Mouse (Mus musculus): ENCODE measurements around the gene Atn1.
A peak's percentile ranks its signal among the peaks of the same experiment; 100 is the strongest.

Gene Atn1

DNA sequence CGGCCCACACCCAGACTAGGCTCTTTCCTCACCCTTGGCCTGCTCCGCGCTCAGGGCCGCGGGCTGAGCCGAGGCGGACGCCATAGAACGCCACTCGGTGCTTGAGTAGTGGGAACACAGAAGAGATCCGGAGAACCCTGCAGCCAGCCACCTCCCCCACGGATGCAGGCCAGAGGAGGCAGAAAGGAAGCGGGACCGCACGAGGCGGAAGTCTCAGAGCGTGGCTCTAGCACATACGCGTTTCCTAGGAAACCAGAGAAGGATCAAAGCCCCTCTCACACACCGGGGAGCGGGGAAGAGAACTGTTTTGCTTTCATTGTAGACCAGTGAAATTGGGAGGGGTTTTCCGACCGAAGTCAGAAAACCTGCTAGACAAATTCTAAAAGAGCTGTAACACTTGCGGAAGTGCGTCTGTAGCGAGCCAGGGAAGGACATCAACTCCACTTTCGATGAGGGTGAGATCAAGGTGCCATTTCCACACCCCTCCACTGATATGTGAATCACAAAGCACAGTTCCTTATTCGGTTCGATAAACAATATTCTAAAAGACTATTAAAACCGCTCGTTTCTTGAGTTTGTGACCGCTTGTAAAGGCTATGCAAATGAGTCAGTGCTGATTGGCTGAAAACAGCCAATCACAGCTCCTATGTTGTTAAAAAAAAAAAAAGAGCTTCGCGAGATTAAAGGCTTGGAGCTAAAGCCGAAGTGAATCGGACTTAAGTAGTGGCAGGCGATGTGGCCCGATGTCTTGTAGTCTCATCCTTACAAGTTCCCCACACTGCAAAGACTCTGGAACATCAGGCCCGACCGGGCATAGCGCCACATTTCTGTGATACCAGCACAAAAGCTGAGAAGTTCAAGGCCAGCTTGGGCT lies 15.2 kb downstream of the Atn1 start, which contains the start of gene Grcc10:
Gene Grcc10, minus strand, starts transcription at position 487 of the 874 bp plus-strand sequence.
- peak; percentile 98 for DNase-seq (ENCODE audit: low read depth, low spot score)

- DNase-seq (ENCODE audit: low read depth, low spot score), result peak; percentile 90
Measured at GRCm38 (mm10) chr6:124740211-124740887, 16.0 kb downstream of the Atn1 start.

- DNase-seq (ENCODE audit: low read depth, low spot score), result no peak
Measured at GRCm38 (mm10) chr6:124739231-124739796, 17.0 kb downstream of the Atn1 start.

DNA sequence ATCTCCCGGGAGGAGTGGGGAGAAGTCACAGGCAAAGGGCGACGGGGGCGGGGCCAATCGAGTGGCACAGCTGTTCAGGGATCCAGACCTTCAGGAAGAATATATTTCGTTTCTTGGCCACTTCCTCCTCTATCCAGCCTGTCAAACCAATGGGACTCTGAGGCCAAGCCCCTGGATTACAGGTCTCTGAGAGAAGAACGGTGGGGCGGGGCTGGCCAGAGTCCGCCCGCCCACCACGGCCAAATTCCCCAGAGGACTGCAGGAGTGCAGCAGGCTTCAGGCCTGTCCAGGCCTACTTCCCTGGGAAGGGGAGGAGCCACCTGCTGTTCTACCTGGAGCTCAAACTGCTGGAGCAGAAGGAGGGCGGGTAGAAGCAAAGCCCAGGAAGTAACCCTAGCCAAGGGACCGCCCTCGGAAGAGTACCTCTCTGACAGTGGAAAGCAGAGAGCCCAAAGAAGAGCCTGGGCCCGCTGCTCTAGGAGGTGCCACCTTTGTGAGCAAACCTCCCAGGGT lies 17.8 kb downstream of the Atn1 start, which contains the start of gene Ptpn6:
Gene Ptpn6, minus strand, starts transcription at position 204 of the 513 bp plus-strand sequence.
- peak; percentile 69 for DNase-seq (ENCODE audit: low read depth, low spot score)

DNA sequence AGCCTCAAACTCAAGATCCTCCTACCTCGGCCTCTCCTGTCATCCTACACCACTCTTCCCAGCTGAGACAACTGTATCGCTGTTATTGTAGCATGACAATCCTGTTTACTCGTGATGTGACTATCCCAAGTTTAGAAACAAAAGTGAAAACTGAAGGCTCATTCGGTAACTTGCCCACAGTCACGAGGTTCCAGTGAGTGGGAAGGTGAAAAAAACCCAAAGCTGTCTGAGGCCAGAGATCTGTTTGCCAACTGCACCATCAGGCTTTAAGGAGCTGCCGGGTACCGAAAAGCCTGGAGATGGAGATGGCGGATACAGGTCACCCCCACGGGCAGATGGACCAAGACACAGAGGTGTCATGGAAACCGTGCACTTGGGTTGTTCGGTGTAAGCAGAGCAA lies 19.3 kb downstream of the Atn1 start:
- no peak for DNase-seq (ENCODE audit: low read depth, low spot score)

- DNase-seq (ENCODE audit: low read depth, low spot score), result no peak
Measured at GRCm38 (mm10) chr6:124734417-124734816, 21.9 kb downstream of the Atn1 start.

DNA sequence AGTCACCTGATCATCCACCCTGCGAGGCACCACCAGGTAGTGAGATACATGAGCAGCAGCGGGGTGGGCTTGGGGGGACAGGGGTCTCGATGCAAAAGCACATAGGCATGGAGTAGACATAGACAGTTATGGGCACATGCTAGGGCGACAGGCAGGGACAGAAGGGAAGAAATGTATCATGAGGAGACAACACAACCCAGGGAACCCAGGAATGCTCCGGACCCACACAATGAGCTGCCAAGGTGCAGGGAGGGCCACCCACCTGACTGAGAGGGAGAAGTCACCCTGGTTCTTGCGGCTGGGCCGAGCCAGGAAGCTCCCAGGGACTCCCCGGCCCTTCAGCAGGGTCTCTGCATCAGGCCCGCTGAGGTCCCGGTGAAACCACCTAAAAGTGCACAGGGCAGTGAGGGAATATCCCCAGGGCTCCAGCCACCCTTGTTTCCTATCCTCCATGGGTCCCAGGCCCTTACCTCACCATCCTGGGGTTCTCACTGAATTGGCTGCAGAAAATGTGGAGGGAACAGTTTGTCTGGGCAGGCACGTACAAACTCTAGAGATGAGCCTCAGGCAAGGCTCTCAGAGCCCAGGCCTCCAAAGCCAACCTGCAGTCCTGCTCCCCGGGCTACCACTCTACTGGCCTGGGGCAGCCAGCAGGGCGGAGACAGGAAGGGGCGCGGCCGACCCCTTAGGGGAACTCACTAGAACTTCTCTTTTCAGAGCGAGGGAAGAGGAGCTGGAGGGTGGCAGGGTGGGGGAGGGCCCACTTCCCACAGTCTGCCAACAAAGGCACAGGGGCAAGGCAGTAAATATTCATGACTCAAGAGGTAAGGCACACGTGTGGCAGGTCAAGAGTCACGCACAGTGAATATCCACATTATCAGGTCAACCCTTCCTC lies 23.6 kb downstream of the Atn1 start:
- peak; percentile 75 for DNase-seq (ENCODE audit: low read depth, low spot score)

DNA sequence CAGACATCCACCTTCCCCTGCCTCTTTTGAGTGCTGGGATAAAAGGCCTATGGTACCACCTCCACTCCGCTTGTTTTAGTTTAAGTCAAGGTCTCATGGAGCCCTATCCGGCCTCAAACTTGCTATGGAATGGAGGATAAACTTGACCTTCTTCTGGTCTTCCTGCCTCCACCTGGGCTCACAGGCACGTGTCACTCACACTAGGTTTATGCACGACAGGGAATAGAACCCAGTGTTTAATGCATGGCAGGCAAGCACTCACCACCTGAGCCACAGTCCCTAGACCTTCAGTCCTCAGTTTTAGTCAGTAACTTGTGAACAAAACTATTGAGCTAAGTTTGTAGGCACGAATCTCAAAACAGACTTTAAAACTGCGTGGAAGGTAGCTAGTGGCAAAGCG lies 25.3 kb downstream of the Atn1 start:
- DNase-seq (ENCODE audit: low read depth, low spot score), result no peak

GRCm38 (mm10) chr6:124729850-124730705 lies 26.2 kb downstream of the Atn1 start:
- peak; percentile 79 for DNase-seq (ENCODE audit: low read depth, low spot score)

- DNase-seq (ENCODE audit: low read depth, low spot score), result no peak
Measured at GRCm38 (mm10) chr6:124728621-124729020, 27.7 kb downstream of the Atn1 start.

DNA sequence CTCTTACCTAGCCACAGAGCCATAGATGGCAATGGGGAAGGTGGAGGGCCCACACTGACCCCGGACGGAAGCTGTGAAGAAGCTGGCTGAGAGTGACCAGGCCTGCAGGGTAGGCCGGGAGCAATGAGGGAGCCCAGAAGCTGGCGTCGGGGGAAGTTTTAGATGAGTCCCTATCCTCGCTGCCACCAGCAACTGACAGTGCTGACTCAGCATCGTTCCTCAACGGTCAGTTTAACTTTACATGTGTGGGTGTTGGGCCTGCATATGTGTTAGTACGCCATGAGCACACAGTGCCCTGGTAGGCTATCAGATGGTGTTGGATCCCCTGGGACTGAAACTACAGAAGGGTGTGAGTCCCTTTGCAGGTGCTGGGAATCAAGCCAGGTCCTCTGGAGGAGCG lies 31.9 kb downstream of the Atn1 start:
- DNase-seq (ENCODE audit: low read depth, low spot score), result no peak

DNA sequence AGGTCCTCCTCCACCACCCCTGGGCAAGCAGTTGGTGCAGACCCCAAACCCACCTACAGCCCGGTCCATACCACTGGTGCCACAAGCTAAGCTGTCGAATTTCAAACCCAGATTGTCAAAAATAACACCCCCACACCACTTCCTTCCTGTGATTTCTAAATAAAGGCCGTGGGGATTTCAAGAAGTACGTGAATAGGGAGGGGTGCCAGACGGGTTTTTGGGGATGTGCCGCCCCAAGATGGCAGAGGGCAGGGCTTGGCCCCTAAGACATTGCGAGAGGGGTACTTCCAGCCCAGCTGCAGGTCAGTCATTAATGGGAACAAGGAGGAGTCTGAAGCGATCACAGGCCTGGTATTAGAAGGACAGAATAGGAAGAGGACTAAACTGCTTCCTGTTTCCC lies 32.8 kb downstream of the Atn1 start:
- DNase-seq (ENCODE audit: low read depth, low spot score), result peak; percentile 76

- peak; percentile 48 for DNase-seq (ENCODE audit: low read depth, low spot score)
Measured at GRCm38 (mm10) chr6:124722876-124723473, 33.3 kb downstream of the Atn1 start.

DNA sequence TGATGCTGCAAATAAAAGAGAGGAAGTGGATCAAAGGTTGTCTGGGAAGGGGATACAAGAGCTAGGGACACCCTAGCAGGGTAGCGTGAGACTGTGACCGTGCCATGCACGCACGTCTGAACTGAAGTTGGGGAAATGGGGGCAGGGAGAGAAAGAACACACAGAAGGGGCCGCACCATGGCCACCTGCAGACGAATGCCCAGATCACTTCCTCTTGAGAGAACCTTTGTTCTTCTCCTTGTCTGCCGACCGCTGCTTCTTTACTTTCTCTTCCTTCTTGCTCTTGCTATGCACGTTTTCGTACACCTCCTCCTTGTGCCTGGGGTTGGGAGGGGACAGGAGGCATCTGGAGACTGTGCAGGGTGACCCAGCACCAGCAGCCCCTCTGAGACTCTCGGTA lies 35.4 kb downstream of the Atn1 start:
- no peak for DNase-seq (ENCODE audit: low read depth, low spot score)

DNA sequence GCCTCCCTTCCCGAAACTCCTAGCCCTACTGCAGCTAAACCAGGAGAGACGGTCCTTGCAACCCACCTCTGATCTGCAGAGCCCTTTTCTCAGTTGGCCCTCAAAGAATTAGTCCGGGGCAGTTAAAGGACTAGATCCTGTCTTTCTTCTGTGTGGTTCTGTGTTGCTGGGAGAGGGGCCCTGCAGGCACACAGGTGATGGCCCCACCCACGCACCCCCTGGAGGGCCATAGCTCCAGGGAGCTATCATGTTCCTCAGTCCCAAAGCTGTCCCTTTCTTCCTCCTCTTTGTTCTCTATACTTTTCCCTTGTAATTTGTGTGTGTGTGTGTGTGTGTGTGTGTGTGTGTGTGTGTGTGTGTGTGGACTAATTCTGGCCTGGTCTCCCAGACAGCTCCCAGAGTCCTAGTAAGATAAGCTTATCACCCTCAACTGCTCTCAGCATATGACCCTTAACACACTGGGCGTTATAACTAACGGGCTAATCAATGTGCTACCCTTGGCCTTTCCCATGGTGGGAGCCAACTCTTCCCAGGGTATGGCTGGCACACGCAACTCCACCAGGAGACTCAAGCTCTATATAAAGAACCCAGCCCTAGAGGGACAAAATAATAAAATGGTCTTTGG lies 36.9 kb downstream of the Atn1 start:
- DNase-seq (ENCODE audit: low read depth, low spot score), result no peak

DNA sequence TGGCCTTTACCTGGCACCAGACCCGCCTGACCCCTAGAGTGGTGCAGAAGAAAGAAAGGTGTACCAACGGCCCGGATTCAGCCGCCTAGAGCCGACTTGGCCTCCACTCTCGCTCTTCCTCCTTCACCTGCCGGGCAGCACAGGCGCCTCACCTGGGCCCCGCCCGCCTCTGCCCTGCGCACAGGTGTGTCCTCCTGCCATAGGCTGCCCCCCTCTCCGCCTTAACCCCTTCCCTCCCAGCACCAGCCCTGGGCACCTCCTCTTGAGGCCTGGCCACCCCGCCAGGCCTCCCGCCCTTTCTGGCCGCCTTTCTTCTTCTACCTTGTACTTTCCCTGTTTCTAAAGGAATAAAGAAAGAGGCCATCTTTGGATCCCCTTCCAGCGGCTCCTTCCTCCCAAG lies 37.6 kb downstream of the Atn1 start:
- DNase-seq (ENCODE audit: low read depth, low spot score), result no peak

DNA sequence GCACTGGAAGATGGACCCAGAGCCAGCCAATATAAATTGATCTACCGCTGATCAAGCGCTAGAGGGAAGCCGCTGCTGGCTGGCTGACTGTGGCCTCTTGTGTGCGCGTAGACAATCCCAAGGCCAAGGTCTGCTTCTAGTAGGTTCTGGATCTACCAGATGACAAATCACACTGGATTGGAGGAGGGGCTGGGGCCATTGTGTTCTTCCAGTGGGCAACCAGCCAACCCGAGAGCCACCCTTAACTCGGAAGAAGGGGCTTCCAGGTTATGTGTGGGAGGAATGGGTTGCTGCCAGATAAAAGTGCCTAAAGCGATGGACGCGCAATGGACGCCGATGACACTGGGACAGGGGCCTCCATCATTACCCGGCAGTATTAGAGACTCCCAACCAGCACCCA lies 38.4 kb downstream of the Atn1 start:
- no peak for DNase-seq (ENCODE audit: low read depth, low spot score)

DNA sequence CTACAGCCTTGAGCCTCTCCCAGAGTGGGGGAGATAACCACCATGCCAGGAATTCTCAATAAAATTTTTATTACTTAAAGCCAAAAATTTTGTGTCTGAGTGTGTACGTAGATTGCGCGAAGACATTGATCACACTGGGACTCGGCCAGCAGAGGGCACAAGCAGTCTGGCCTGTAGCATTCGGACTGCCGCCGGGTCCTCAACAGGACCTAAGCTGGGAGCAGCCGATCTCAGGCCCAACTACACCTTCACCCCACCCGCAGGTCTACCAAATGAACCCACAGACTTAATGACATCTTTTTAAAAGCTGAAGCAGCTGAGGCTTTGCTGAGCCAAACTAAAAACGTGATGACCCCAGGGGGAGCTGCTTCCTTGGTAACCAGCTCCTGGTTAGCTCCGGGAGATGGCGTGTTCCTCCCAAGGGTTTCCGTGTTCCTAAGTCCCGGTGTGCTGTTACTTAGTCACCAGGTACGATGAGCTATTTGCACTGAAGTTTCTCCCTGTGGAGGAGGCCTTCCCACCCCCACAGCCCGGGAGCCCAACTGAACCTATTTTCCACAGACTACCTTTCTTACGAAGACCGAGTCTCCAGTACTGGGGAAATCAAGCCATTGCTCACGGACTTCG lies 39.3 kb downstream of the Atn1 start:
- DNase-seq (ENCODE audit: low read depth, low spot score), result peak; percentile 74

- DNase-seq (ENCODE audit: low read depth, low spot score), result no peak
Measured at GRCm38 (mm10) chr6:124712918-124713317, 43.4 kb downstream of the Atn1 start.

Data from CD4-positive helper T cell, adult 2 months (primary cell).